In the genomic region with DNA sequence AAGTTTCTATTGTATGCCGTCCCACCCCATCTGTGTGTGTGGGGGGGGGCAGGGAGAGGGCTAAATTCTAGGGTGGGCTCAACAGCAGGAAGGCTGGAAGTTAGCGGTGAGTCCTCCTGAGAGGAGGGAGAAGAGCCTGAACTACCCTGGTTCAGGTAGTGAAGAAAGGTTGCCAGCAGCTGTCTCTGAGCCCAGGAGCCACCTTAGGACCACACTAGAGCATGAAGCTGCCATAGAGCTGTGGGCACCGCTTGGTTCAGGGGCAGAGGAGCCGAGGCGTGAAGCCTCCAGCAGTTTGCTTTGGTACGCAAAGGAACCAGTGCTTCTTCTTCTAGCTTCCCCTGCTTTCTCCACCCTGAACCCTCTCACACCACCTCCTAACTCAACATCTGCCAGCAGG, we compare ENCODE assay signal across 10 mouse cellular contexts. TPM values are rescaled to one million over a fixed set of nuclear protein-coding genes. Genes with fewer than 3 reads are reported as not detected.
DNase-seq lines count a peak whose midpoint lies in the region; ATAC-seq and TF ChIP-seq lines count a peak whose summit lies in the region.
"Had no signal": no experiment of that assay in that cellular context is flagged by ENCODE, and none has a peak within 500 bp of the region (broad histone marks: within the 10 kb centered on the region; RNA-seq: fewer than 3 reads in every experiment).

No protein-coding gene starts in this region.

- H3K27me3 ChIP-seq in heart, embryonic 13.5 days (replicated peaks) = peaks cover 7% of the 10 kb centered on the region
- 0 out of 2 replicates have a peak, but pooled peaks cover 2% of the 10 kb centered on the region for H3K27me3 ChIP-seq in neural tube, embryonic 11.5 days (ENCODE audit: control insufficient read depth, insufficient read depth, low read length)
- H3K27me3 ChIP-seq in liver, embryonic 12.5 days (replicated peaks) = peaks cover 63% of the 10 kb centered on the region
- no peaks in the 10 kb centered on the region for H3K27me3 ChIP-seq in stomach, postnatal 0 days (ENCODE audit: control insufficient read depth, insufficient read depth, low read length)

- WGBS in heart, embryonic 13.5 days = 53% methylated on average over 6 of the region's 6 CpGs
- WGBS in neural tube, embryonic 11.5 days = 50% methylated on average over 6 of the region's 6 CpGs
- 66% methylated on average over 6 of the region's 6 CpGs for WGBS in liver, embryonic 12.5 days (ENCODE audit: insufficient replicate concordance)
- WGBS in stomach, postnatal 0 days = 55% methylated on average over 6 of the region's 6 CpGs

- H3K9ac ChIP-seq in heart, embryonic 13.5 days = peak overlapping the region; percentile 76
- no peak overlapping the region for H3K9ac ChIP-seq in neural tube, embryonic 11.5 days (ENCODE audit: low read length)
- H3K9ac ChIP-seq in liver, embryonic 12.5 days = peak overlapping the region; percentile 31; the same call in 1 of the 2 replicates
- H3K9ac ChIP-seq in stomach, postnatal 0 days (ENCODE audit: low read length) = no peak overlapping the region

- H3K4me1 ChIP-seq in heart, embryonic 13.5 days = peaks cover 83% of the 10 kb centered on the region
- H3K4me1 ChIP-seq in neural tube, embryonic 11.5 days (ENCODE audit: control insufficient read depth, insufficient read depth, low read length) = peaks cover 63% of the 10 kb centered on the region
- peaks cover 62% of the 10 kb centered on the region for H3K4me1 ChIP-seq in liver, embryonic 12.5 days
- H3K4me1 ChIP-seq in stomach, postnatal 0 days (replicated peaks; ENCODE audit: control insufficient read depth, insufficient read depth) = peaks cover 15% of the 10 kb centered on the region

- no peak for ATAC-seq in heart, embryonic 13.5 days (ENCODE audit: extremely low read depth, insufficient number of reproducible peaks, low FRiP score, low TSS enrichment)
- ATAC-seq in neural tube, embryonic 11.5 days (ENCODE audit: insufficient read depth, low FRiP score, low TSS enrichment) = no peak
- no peak for ATAC-seq in liver, embryonic 12.5 days
- no peak for ATAC-seq in stomach, postnatal 0 days (ENCODE audit: low FRiP score, low TSS enrichment)

- H3K4me3 ChIP-seq in heart, embryonic 13.5 days = peak overlapping the region; percentile 10; the same call in 1 of the 2 replicates
- H3K4me3 ChIP-seq in neural tube, embryonic 11.5 days (ENCODE audit: low read depth, low read length) = no peak overlapping the region
- no peak overlapping the region for H3K4me3 ChIP-seq in liver, embryonic 12.5 days
- no peak overlapping the region for H3K4me3 ChIP-seq in stomach, postnatal 0 days (ENCODE audit: low read depth, low read length)

- H3K36me3 ChIP-seq in heart, embryonic 13.5 days = no peaks in the 10 kb centered on the region
- H3K36me3 ChIP-seq in neural tube, embryonic 11.5 days (ENCODE audit: control insufficient read depth, insufficient read depth, low read length) = no peaks in the 10 kb centered on the region
- H3K36me3 ChIP-seq in liver, embryonic 12.5 days = no peaks in the 10 kb centered on the region
- no peaks in the 10 kb centered on the region for H3K36me3 ChIP-seq in stomach, postnatal 0 days (ENCODE audit: control insufficient read depth, insufficient read depth, low read length)

- H3K27ac ChIP-seq in heart, embryonic 13.5 days (replicated peaks) = peak overlapping the region; percentile 98
- peak overlapping the region; percentile 85; the same call in 1 of the 2 replicates for H3K27ac ChIP-seq in neural tube, embryonic 11.5 days (ENCODE audit: low read depth, low read length)
- H3K27ac ChIP-seq in liver, embryonic 12.5 days = peak overlapping the region; percentile 79
- peak overlapping the region; percentile 89 for H3K27ac ChIP-seq in stomach, postnatal 0 days (replicated peaks)

- TF ChIP-seq CTCF in stomach, postnatal 0 days (IDR thresholded peaks at IDR 0.05; ENCODE audit: low read depth) = no peak

- H3K9me3 ChIP-seq in heart, embryonic 13.5 days = no peaks in the 10 kb centered on the region
- H3K9me3 ChIP-seq in neural tube, embryonic 11.5 days (ENCODE audit: control insufficient read depth, low read length) = no peaks in the 10 kb centered on the region
- H3K9me3 ChIP-seq in liver, embryonic 12.5 days (replicated peaks) = no peaks in the 10 kb centered on the region
- H3K9me3 ChIP-seq in stomach, postnatal 0 days (ENCODE audit: control insufficient read depth, low read length) = no peaks in the 10 kb centered on the region

- DNase-seq in heart, adult 18-20 months = no peak
- peak; percentile 12 for DNase-seq in neural tube, embryonic 11.5 days (ENCODE audit: low spot score)
- DNase-seq in neural tube, embryonic 10.5 days (ENCODE audit: extremely low spot score, low spot score) = no peak
- no peak for DNase-seq in stomach, postnatal 0 days (ENCODE audit: low spot score)
- DNase-seq in cerebellum, adult 11-12 months = no peak
- no peak for DNase-seq in cerebellum, postnatal 25 days
- DNase-seq: cerebellum, adult 18-20 months; gastrocnemius, postnatal 36 days had no signal

- H3K4me2 ChIP-seq in heart, embryonic 13.5 days = peak overlapping the region; percentile 56
- peak overlapping the region; percentile 27 for H3K4me2 ChIP-seq in neural tube, embryonic 11.5 days (ENCODE audit: low read depth)
- peak overlapping the region; percentile 50 for H3K4me2 ChIP-seq in liver, embryonic 12.5 days
- H3K4me2 ChIP-seq in stomach, postnatal 0 days (replicated peaks; ENCODE audit: low read depth) = peak overlapping the region; percentile 39

- TF ChIP-seq EP300 in stomach, postnatal 0 days (optimal IDR thresholded peaks at IDR 0.05) = no peak

RNA-seq across cellular contexts. Expression of a gene that starts 12.7 kb away (rescaled TPM):
- 18.7 and 18.9 TPM in 2 replicates for polyA plus RNA-seq in heart, embryonic 13.5 days (2015; fragmentation: Nextera tagmentation; extraction: Ambion mirVana)
- 10 to 100 TPM; 12.5 to 24.8 TPM for total RNA-seq in heart, adult 18-20 months (2021)
- 59.5 and 60.2 TPM in 2 replicates for polyA plus RNA-seq in neural tube, embryonic 11.5 days (2014; fragmentation: Nextera tagmentation; extraction: Ambion mirVana)
- 7.2 and 7.3 TPM in 2 replicates for polyA plus RNA-seq in liver, embryonic 12.5 days (2016; fragmentation: Nextera tagmentation; extraction: Ambion mirVana)
- 5.3 and 5.7 TPM in 2 replicates for polyA plus RNA-seq in stomach, postnatal 0 days (2015; fragmentation: Nextera tagmentation; extraction: Ambion mirVana)

RNA-seq across cellular contexts. Expression of a gene that starts 16.4 kb away (rescaled TPM):
- 0.07 TPM in 1 of 2 replicates, not detected in the other for polyA plus RNA-seq in heart, embryonic 13.5 days (2015; fragmentation: Nextera tagmentation; extraction: Ambion mirVana)
- under 1 TPM in 1 of 2 experiments, not detected in 1; 0.32 TPM for total RNA-seq in heart, adult 18-20 months (2021)
- polyA plus RNA-seq in neural tube, embryonic 11.5 days (2014; fragmentation: Nextera tagmentation; extraction: Ambion mirVana) = 0.31 and 0.72 TPM in 2 replicates
- not detected in 2 replicates for polyA plus RNA-seq in liver, embryonic 12.5 days (2016; fragmentation: Nextera tagmentation; extraction: Ambion mirVana)
- 0.08 and 0.18 TPM in 2 replicates for polyA plus RNA-seq in stomach, postnatal 0 days (2015; fragmentation: Nextera tagmentation; extraction: Ambion mirVana)

RNA-seq across cellular contexts. Expression of a gene that starts 35.2 kb away (rescaled TPM):
- polyA plus RNA-seq in heart, embryonic 13.5 days (2015; fragmentation: Nextera tagmentation; extraction: Ambion mirVana) = 6.2 and 8.4 TPM in 2 replicates
- not detected for total RNA-seq in heart, adult 18-20 months (2021)
- 565 and 607 TPM in 2 replicates for polyA plus RNA-seq in neural tube, embryonic 11.5 days (2014; fragmentation: Nextera tagmentation; extraction: Ambion mirVana)
- polyA plus RNA-seq in liver, embryonic 12.5 days (2016; fragmentation: Nextera tagmentation; extraction: Ambion mirVana) = 3.9 and 6.5 TPM in 2 replicates
- polyA plus RNA-seq in stomach, postnatal 0 days (2015; fragmentation: Nextera tagmentation; extraction: Ambion mirVana) = 40.4 and 44.3 TPM in 2 replicates

RNA-seq across cellular contexts. Expression of a gene that starts 43.8 kb away (rescaled TPM):
- not detected in 2 replicates for polyA plus RNA-seq in heart, embryonic 13.5 days (2015; fragmentation: Nextera tagmentation; extraction: Ambion mirVana)
- not detected for total RNA-seq in heart, adult 18-20 months (2021)
- polyA plus RNA-seq in neural tube, embryonic 11.5 days (2014; fragmentation: Nextera tagmentation; extraction: Ambion mirVana) = 0.14 TPM in 1 of 2 replicates, not detected in the other
- polyA plus RNA-seq in liver, embryonic 12.5 days (2016; fragmentation: Nextera tagmentation; extraction: Ambion mirVana) = not detected in 2 replicates
- not detected in 2 replicates for polyA plus RNA-seq in stomach, postnatal 0 days (2015; fragmentation: Nextera tagmentation; extraction: Ambion mirVana)

RNA-seq across cellular contexts. Expression of a gene that starts 53.1 kb away (rescaled TPM):
- 13.4 and 16.0 TPM in 2 replicates for polyA plus RNA-seq in heart, embryonic 13.5 days (2015; fragmentation: Nextera tagmentation; extraction: Ambion mirVana)
- 1 to 10 TPM; 4.8 to 5.1 TPM for total RNA-seq in heart, adult 18-20 months (2021)
- polyA plus RNA-seq in neural tube, embryonic 11.5 days (2014; fragmentation: Nextera tagmentation; extraction: Ambion mirVana) = 14.5 and 16.9 TPM in 2 replicates
- polyA plus RNA-seq in liver, embryonic 12.5 days (2016; fragmentation: Nextera tagmentation; extraction: Ambion mirVana) = 11.1 and 11.4 TPM in 2 replicates
- polyA plus RNA-seq in stomach, postnatal 0 days (2015; fragmentation: Nextera tagmentation; extraction: Ambion mirVana) = 7.1 and 7.6 TPM in 2 replicates

Comparison
In these comparisons a context has a peak if more than half of its experiments do, and no peak if none do; other contexts are left out.
1. H3K9ac ChIP-seq: peak in heart, embryonic 13.5 days (single experiment) and liver, embryonic 12.5 days (single experiment); none in neural tube, embryonic 11.5 days (single experiment) and stomach, postnatal 0 days (single experiment).
2. RNA of a gene that starts 35.2 kb away (polyA plus RNA-seq): 565 to 607 TPM in neural tube, embryonic 11.5 days; 40.4 to 44.3 TPM in stomach, postnatal 0 days, 6.2 to 8.4 TPM in heart, embryonic 13.5 days and 3.9 to 6.5 TPM in liver, embryonic 12.5 days; every median in the first group is over 10 times any median in the second.
3. Peak in every context shown above with its lines, with median percentiles within 50 percentile points of each other: H3K27ac ChIP-seq and H3K4me2 ChIP-seq.